Mouse (Mus musculus) cerebellum, postnatal 10 days (tissue): Measurements from ENCODE around the gene Inpp5d.

Experiments used
- DNase-seq, 2 experiments: peaks; one replicate each; pipeline ENCODE4 v3.0.0; 2021; ENCODE audit warnings: mixed read lengths in 2 of 2

Inpp5d gene

DNA sequence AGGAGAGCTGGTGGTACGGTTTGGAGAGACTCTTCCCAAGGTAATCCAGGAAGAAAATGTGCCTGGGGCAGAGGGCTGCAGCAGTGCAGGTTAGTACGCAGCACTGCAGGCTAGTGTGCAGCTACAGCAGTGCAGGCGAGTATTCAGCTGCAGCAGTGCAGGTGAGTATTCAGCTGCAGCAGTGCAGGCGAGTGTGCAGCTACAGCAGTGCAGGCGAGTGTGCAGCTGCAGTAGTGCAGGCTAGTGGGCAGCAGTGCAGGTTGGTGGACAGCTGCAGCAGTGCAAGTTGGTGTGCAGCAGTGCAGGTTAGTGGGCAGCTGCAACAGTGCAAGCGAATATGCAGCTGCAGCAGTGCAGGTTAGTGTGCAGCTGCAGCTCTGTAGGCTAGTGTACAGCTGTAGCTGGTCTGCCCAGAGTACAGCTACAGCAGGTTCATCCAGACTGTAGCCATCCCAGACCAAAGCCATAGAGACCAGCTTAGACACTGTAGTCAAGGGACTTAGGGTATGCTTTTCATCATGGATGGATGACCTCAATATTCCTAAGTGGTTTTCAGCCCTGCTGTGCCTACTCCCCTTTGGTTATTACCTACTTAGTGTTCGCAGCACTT is 89.7 kb downstream of the Inpp5d start:
- no peak for DNase-seq

DNA sequence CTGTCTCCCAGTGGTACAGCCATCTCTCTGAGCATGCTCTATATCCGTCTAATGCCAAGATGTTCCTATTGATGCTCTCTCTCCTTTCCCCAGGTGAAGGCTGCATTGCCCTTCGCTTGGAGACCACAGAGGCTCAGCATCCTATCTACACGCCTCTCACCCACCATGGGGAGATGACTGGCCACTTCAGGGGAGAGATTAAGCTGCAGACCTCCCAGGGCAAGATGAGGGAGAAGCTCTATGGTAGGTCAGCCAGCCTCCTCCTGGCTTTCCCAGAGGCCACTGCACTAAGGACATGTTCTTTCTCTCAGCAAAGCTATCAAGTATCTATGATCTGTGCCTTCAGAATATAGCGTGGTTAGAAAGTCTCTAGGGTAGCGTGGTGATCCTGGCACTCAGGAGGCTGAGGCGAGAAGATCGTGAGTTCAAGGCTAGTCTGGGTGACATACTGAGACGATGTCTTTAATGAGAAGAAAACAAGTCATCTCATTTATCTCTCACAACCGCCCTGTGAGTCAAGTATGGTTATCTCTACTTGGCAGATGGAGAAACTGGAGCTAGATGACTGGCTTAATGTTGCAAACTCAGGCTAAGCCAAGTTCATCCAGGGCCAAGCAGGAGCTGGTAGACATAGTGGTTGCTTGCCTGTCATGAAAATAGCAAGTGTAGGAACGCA is 92.0 kb downstream of the Inpp5d start:
- no peak for DNase-seq

- no peak for DNase-seq
These were observed 92.5 kb downstream of the Inpp5d start for GRCm38 (mm10) chr1:87712614-87712971.

- DNase-seq: peak; percentile 66 to 69
These were observed 101.3 kb downstream of the Inpp5d start for GRCm38 (mm10) chr1:87721382-87721781.

GRCm38 (mm10) chr1:87722081-87722480 is 102.0 kb downstream of the Inpp5d start:
- no peak for DNase-seq

DNA sequence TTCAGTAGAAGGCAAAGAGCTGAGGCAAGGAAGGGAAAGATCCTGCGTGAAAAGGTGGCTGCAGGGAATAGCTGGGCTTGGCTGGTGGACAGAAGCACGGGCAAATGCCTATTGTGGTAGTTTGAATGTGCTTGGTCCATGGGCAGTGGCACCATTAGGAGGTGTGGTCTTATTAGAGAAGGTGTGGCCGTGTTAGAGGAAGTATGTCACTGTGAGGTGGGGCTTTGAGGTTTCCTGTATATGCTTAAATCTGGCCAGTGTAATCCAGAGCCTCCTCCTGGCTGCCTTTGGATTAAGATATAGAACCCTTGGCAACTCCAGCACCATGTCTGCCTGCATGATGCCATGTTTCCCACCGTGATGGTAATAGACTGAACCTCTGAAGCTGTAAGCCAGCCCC is 103.2 kb downstream of the Inpp5d start:
- DNase-seq: no peak

- no peak for DNase-seq
These were observed 109.0 kb downstream of the Inpp5d start for GRCm38 (mm10) chr1:87729070-87729469.

DNA sequence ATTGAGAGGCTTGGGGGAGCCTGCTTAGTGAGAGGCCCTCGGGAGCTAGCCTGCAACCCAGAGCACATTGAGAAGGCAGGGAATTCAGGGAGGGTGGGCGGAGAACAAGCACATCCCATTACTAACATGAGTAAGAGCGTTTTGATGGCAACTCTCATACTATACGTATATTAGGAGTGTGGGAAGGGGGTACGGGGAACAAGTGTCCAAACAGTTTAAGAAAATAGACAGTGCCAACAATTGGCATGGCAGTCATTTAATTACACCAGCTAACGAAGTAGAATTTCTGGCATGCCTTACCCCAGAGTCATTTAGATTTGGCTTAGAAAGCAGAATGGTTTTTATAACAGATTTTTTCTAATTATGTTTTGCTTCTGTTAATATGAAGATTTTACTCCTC is 109.7 kb downstream of the Inpp5d start:
- no peak for DNase-seq

GRCm38 (mm10) chr1:87730271-87730670 is 110.2 kb downstream of the Inpp5d start:
- no peak for DNase-seq

DNA sequence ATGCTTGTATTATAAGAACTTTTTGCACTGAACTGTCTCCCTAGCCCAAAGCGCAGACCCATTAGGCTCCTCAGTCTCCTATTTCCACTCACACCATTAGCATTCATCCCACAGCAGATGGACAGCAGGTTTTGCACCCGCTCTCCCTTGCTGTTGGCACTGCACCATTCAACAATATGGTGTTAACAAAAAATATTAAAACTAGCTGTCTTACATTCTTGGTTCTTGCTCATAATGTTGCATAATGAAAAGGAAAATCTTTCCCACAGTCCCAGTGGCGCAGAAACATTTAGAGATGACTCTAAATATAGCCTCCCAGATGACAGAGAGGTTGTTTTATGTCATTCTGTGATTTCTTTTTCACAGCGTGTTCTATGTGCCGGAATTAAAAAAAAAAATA is 113.1 kb downstream of the Inpp5d start:
- no peak for DNase-seq

DNA sequence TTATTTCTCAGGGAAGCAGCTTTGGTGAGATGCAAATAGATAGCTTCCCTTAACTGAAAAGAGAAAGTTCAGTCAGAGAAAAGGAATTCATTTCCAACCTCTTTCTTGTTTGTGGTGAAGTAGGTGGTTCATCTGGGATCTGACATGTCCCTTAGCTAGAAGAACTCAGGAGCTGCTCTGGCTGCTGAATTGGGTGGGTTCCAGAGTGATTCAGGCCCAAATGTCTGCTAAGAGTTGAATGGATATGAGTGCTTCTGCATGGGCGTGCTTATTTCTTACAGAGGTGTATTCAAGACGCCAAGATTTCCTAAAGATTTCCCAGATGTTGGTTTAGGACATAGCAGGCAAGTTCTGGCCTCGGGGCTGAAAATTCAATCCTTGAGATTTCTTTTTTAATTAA is 114.0 kb downstream of the Inpp5d start:
- no peak for DNase-seq

GRCm38 (mm10) chr1:87740584-87741290 is 120.6 kb downstream of the Inpp5d start:
- no peak for DNase-seq

- no peak for DNase-seq
These were observed 129.4 kb downstream of the Inpp5d start for GRCm38 (mm10) chr1:87749360-87749973.

DNA sequence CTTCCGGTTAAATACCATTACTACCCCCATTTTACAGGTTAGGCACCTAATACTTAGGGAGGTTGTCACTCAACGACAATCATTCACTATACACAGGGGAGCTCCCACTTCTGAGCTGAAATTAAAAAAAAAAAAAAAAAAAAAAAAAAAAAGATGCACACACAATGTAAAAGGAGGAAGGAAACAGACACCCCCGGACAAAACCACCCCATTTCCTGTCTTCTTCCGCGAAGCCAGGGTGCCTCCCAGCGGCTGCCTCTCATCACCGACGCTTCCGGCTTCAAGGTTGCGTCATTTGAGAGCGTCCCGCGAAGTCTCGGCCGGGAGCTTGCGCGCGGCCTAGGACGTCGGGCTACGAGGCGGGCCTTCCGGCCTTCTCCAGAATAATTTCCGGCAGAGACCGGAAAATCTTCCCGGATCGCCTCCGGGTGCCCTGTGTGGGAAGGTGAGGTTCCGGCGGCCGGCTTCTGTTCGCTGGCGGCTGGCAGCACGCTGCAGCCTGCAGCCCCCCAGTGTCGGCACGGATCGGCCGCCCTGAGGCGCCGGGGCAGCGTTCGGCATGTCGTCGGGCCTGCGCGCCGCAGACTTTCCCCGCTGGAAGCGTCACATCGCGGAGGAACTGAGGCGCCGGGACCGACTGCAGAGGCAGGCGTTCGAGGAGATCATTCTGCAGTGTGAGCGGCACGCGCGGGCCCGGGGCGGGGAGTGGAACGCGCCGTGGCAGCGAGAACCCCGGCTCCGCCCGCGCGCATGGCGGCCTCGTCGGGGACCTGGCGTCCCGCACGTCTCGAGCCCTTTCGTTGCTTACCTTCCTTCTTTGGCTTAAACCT is 135.7 kb downstream of the Inpp5d start, which contains the start of gene Atg16l1:
Atg16l1 (plus strand) TSS at position 230 of the 830 bp plus-strand sequence.
- peak; percentile 94 to 96 for DNase-seq

GRCm38 (mm10) chr1:87763821-87764220 is 143.7 kb downstream of the Inpp5d start:
- DNase-seq: no peak

GRCm38 (mm10) chr1:87765741-87766140 is 145.6 kb downstream of the Inpp5d start:
- DNase-seq: no peak

- DNase-seq: peak in 1 of 2 experiments; percentile 10
These were observed 146.1 kb downstream of the Inpp5d start for GRCm38 (mm10) chr1:87766233-87766632.

DNA sequence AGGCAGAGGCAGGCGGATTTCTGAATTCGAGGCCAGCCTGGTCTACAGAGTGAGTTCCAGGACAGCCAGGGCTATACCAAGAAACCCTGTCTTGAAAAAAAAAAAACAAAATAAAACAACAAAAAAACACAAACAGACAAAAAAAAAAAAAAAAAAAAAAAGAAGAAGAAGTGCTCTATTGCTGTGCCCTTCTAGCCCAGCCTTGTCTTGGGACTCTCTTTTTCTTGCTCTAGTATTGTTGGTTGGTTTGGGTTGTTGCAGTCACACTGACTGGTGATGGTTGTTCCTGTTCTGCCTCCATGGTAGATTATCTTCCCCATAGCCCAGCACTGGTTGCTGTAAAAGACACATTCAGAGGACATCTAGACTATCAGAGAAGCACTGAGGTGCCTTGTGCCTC is 149.2 kb downstream of the Inpp5d start:
- DNase-seq: no peak
